Mouse (Mus musculus) thymus, postnatal 0 days (tissue): Measurements from ENCODE around the gene Nr1i3. TPM values are rescaled to one million over a fixed set of nuclear protein-coding genes. Genes with fewer than 3 reads are reported as not detected.
"Not testable (repeated sequence)": the region's sequence is repeated elsewhere in the genome, so short reads cannot be mapped to it uniquely, and the experiment has no call there.

Experiments
- DNase-seq: peaks from one replicate; pipeline ENCODE4 v3.0.0-alpha.2; 2015; ENCODE audit warnings: low spot score
- polyA plus RNA-seq: library from polyadenylated mRNA; unstranded; fragments of >200 nt; fragmentation: Nextera tagmentation; extraction: Ambion mirVana; gene quantifications from 2 replicates; pipeline ENCODE4 v1.2.1, GENCODE M21; 2015

Gene Nr1i3
- polyA plus RNA-seq, 1 experiment from 2014 or later = 0.17 TPM

DNA sequence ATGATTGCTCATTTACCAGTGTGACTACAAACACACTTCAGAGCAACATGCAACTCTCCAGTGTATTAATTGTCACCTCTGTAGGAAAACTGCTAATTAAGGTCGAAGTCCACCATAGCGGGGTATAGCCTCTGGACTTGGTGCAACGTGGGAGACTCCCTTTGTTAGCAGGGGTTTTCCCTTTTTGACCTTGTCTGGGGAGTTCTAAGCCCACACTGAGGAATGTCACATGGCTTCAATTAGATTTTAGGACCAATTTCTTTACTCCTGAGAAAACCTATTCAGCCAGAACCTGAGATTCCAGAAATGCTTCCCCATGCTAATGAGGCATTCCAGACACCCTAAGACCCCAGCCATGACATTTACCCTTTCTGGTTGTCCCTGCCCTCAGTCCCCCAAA lies 16.4 kb downstream of the Nr1i3 start:
- DNase-seq = no peak

DNA sequence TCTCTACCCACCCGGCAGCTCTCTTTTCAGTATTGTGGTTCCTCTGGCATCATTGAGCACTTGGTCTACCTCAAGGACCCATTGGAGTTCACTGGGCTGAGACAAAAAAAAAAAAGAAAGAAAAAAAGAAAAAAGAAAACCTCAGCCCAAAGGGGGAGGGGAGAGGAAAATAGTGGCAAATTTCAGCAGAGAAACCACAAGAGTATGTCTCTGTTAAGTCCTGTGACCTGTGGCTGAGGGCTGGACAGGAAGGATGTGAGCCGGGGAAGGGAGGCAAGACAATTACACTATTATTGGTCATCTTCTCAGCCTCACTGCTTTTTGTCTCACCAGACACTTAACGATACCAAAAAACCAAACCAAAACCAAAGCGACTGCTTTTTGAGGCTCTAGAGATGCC lies 18.1 kb downstream of the Nr1i3 start:
- no peak for DNase-seq

DNA sequence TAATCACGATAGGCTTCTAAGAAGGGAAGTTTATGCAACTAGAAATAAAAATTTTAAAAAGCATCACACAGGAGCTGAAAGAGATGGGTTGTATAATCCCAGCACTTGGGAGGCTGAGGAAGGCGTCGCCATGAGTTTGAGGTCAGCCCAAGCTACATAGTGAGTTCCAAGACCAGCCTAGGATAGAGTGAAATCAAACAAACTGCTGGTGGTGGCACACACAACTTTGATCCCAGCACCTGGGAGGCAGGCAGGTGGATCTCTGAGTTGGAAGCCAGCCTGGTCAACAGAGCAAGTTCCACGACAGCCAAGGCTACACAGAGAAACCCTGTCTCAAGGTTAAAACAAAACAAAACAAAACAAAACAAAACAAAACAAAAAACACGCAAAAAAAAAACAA lies 18.6 kb downstream of the Nr1i3 start:
- no peak for DNase-seq

DNA sequence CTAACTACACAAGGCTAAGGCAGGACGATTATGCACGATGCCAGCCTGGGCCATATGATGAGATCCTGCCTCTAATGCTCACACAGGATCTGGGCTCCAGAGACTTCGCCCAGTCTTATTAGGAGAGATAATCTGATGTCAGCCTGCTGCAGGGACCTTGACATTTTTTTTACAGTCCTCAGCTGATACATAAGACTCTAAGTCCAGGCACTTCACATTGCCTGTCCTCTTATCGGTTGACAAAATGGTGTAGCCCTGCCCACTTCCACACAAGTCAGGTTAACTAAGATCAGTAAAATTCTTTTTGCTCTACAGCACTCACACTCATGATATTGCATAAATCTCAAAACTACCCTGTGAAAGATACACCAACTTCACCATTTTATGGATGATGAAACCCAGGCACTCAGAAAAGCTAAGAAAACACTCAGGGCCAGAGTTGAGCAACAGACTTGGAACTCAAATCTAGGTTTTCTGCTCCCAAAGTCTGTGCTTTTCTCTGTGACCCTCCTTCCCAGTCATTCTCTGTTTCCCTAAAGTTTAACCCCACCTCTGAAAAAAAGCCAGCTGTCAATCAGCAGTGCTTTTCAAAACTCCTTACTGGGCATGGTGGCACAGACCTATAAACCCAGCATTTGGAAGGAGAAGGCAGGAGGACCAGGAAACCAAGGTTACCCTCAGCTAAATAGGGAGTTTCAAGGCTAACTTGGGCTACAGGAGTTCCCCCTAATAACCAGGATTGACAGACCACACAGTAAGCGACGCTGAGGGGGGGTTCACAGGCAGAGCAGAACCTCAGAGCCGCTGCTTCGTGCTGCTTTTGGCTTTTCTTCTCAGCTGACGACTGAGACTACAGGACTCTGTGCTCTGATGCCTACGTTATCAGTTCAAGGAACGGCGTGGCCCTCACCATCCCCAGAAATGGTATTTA lies 19.3 kb downstream of the Nr1i3 start:
- DNase-seq = no peak

DNA sequence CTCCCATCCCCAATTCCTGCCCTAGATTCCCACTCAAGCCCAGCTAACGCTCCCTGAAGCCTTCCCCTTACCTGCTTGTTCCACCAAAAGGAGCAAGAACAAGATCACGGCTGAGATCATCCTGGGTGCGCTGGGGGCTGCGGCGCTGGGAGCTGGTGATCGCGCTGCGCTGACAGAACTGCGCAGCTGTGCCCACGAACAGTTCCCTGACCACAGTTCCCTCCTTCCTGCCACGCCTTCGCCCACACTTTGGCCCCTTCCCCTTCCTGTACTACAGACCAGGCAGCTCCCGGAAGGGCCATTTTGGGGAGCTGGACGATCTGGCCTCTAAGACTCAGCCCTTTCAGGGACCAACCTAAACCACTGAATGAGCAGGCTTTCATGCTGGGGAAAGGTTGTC lies 20.4 kb downstream of the Nr1i3 start, which contains the start of gene Fcer1g:
Gene Fcer1g, minus strand, starts transcription at position 240 of the 400 bp plus-strand sequence.
- DNase-seq = peak; percentile 6

DNA sequence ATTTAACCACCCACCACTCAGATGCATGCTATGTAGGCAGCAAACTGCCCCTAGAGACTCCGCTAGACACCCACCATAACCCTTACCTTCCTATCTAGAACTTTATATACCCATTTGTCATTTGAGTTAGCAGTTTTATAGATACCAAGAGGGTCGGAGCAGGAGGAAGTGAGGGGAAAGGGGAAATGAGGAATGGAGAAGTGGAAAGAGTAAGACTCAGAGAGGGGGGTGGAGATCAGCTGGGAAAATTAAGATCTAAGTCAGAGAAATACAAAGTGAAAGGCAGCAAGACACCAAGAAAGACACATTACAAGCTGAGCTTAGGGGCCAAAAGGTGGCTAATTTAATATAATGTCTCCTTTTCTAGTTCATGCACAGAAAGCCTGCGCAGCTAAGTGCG lies 20.8 kb downstream of the Nr1i3 start:
- no peak for DNase-seq

DNA sequence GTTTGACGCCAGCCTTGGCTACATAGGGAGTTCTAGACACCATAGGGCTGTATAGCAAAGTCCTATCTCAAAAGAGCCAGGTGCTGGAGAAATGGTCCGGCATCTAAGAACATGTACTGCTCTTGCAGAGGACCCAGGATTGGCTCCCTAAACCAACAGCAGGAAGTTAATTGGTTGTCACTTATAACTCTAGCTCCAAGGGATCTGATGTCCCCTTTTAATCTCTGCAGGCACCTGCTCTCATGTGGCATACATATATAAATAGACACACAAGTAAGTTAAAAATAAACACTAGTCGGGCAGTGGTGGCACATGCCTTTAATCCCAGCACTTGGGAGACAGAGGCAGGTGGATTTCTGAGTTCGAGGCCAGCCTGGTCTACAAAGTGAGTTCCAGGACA lies 22.0 kb downstream of the Nr1i3 start:
- no peak for DNase-seq

DNA sequence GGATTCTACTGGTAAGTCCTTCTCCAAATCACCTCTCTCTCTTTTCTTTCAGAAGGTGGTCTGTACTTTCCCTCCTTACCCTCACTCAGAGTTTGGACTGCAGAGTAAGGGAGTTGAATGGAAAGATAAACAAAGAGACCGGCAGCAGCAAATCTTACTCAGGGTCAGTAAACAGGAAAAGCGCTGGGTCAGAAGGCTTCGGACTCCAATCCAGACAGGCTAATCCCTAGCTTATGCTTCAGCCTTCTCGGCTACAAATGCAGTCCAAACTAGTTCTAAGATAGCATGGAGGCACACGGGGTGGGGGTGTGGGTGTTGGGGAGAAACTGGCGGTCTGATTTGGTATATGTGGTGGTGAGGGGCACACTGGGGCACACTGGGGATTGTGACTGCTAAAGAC lies 23.7 kb downstream of the Nr1i3 start:
- DNase-seq = no peak

DNA sequence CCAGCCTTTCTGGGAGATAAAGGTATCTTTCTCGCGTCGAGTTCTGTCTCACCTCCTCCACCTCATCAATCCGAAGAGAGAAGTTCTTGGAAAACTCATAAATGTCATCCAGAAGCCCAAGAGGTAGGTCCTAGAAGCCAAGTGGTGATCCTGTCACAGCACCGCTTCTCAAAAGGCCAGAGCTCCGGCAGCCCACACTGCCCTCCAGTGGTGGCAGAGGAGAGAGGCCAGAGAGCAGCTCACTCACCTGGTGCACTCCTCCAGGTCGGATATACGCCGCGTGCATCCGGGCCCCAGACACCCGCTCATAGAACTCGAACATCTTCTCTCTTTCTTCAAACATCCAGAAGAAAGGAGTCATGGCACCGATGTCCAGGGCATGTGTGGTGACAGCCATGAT lies 24.7 kb downstream of the Nr1i3 start:
- DNase-seq = peak; percentile 60

DNA sequence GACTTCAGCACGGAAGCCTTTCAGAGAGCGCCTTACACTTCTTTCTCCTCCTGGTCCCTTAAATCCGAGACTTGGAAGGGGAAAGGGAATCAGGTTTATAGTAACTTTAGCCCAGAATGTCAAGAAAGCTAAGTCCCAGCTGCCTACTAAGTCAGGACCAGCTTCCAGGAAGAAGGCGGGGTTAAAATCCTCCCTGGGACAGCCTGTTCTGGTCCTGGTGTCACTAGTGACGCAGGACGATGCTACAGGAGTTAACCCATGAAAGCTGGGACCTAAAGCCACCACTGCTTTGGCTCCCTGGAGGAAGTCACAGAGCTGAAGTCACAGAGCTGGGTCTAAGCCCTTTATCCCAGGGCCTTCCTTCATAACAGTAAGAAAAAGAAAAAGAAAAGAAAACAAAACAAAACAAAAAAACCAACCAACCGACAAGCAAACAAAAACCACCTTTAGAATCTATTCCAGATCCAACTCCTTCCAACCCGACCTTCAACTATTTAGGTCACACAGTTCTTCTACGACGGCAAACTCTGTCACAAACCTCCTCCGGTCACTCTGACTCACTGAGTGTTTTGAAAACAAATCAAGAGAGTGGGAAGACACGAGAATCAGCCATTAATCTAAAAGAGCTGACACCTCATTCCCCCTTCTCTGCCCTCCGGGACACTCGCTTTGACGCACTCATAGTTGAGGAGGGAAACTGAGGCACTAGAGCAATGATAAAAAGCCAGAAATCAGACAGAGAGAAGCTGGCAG lies 26.4 kb downstream of the Nr1i3 start:
- no peak for DNase-seq

DNA sequence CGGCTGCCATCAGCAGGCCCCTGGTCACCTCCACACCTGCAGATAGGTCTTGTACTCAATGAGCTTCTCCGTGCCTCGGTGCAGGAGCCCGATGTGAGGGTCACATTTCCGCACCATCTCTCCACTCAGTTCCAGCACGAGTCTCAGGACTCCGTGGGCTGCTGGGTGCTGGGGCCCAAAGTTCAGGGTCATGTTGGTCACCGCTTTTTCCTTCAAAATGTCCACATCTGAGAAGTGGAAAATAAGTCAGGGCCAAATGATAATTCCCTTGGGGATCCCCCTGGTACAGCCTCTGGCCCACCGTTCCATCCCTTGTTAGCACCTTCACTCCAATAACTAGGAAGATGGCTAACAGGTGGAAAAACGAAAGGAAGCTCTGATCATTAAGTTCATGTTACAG lies 27.1 kb downstream of the Nr1i3 start:
- DNase-seq = no peak

DNA sequence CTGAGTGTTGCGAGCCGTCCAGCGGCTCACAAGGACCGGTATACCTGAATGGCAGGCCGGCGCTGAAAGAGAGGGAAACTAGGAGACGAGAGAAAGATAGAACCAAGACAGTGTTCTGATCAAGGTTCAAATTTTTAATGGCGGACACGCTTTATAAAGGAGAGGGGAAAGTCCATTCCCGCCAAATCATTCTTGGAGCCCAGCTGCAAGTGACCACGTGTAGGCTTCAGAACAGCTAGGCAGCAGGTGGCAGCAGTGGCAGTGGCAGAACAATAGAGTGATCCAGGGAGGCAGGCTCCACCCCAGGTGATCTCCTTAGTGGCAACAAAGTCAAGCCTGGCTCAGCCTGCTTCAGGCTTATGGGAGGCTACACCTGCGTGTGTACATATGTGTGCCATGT lies 28.2 kb downstream of the Nr1i3 start:
- not testable (repeated sequence) for DNase-seq

DNA sequence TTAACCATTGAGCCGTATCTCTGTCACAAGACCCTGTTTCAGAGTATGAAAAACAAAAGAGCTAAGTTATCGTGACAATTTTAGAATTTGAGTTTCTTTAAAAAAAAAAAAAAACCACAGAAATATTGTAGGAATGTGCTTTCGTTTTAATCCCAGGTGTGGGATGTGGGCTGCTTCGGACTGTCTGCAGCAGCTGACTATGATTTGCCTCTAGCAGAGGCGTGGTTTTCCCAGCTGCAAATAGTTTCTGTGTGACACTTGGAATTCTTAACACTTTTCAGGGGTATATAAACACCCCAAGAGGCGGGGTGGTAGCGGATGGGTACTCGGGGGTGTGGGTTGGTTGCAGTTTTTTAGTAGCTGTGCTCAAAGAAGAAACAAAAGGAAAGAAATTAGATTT lies 31.6 kb downstream of the Nr1i3 start:
- DNase-seq = no peak

DNA sequence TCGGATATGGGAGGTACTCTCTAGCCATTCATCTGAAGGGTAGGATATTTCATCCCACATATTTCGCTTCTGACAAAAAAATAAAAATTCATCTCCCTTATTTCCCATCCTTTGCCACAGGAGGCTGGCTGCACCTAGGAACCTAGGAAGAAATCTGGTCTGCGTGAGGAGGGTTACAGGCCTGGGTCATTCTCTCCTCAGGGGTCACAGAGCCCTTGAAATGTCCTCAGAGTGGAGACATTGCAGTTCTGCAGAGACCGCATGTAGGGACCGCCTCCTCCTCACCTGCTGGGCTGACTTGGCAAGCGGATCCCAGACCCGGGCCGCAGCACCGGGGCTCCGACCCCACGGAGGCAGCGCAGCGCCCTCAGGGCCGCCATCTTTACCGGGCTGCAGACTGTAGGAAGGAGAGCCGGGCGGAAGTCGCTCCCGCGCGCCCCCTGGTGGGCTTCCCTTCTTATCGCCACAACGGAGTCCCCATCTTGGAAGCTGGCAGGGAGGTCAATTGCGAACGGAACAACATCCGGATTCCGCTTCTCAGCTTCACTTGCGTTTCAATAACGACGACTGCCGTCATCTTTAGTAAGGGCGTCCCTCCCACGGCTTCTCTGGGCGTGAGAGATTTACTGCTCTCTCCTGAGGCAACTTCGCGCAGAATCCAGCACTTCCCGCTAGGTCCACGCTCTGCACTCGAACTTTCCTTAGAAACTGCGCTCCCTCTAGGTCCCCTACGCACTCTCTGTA lies 33.1 kb downstream of the Nr1i3 start:
- peak; percentile 98 for DNase-seq

DNA sequence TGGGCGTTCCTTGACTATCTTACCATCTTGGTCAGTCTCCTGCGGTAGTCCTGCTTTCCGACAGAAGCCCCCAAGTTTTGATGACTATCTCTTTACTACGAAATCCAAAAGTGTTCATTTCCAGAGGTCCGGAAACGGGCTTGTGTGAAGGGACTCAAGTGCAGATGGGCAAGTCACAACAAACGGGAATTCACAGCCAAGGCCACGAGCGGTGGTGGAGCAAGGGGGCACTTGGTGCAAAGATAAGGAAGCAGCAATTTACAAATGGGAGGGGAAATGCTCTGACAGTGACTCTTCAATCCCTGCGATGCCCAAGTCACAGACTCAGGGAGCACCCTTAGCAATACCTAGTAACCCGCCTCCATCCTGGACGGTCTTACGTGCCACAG lies 33.7 kb downstream of the Nr1i3 start:
- DNase-seq = no peak

DNA sequence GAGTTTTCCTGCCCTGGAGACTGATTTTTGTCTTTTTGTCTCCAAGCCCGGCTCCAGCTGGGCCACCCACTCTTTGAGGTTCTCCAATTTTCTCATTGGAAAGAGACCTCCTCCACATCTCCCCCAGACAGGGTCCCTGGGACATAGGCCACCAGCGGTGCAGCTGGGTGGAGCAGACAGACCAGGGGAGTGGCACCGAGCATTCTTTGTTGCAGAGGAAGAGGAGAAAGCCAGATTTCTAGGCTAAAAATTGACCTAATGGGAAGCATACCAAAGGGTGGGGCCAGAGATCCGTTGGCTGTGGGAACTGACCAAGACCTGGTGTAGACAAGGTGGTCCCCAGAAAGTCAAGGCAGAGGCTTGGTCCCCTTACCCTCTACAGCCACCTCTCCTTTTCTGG lies 34.1 kb downstream of the Nr1i3 start:
- DNase-seq = no peak

DNA sequence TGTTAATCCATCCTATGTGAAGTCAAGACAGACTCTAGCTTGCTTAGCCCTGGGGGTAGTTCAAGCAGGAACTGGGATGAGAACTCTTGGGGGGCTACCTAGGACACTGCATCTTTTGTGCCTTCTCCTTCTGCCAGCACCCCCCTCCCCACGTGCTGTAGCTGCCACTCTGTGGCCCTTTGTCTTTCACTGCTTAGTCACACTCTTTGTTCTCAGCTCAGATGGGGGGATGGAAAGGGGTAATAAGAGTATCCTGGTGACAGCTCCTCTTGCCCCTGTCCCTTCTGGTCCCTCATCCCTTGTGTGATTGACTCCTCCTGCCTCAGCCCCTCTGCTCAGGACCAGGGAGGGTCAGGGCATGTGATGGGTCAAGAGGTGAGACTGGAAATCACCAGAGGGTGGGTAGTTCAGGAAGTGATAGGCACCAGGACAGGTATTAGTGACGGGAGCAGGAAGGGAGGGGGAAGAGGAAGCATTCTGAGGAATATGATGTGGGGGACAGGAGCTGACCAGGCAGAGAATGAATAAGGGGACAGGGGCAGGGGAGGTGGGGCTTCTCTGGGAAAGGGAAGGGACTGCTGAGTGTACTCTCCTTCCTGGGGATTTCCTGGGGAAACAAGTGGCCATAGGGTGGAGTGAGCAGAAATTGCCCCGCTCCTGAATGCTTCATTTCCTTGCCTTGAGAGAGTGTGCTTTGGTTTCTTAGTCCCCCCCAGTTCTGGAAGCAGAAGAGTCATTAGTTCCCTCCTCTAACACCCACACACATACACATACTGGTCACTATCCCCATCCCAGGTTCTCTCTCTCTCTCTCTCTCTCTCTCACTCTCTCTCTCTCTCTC lies 34.8 kb downstream of the Nr1i3 start:
- DNase-seq = no peak

DNA sequence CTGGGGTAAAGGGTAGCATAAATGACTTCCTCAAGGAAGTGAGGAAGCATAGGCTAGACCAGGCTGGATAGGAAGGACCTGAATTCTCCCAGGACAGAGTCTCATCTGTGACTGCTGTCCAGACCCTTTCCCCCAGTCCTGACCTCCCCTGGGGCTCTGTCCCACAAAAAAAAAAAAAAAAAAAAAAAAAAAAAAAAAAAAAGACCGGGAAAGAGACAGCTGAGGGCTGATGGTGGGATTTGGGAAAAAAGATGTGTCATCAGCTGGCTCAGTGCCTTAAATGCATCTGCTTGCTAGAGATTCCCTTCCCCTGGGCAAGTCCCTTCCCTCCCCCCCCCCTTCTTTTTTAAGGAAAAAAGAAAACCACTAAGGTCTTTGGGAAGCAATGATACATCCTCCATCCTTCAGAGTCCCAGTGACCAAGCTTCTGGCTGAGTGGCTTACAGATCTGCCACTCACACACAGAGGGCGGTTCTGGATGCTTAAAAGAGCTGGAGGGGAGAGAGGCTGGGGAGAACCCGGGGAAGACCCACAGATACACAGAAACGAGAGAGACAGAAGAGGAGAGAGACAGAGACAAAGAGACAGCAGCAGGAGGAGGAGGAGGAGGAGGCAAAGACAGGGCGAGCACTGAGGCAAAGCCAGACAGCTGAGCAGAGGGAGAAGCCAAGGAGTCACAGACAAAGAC lies 36.3 kb downstream of the Nr1i3 start, which contains the start of gene Adamts4:
Gene Adamts4, plus strand, starts transcription at position 509 of the 688 bp plus-strand sequence.
- no peak for DNase-seq

DNA sequence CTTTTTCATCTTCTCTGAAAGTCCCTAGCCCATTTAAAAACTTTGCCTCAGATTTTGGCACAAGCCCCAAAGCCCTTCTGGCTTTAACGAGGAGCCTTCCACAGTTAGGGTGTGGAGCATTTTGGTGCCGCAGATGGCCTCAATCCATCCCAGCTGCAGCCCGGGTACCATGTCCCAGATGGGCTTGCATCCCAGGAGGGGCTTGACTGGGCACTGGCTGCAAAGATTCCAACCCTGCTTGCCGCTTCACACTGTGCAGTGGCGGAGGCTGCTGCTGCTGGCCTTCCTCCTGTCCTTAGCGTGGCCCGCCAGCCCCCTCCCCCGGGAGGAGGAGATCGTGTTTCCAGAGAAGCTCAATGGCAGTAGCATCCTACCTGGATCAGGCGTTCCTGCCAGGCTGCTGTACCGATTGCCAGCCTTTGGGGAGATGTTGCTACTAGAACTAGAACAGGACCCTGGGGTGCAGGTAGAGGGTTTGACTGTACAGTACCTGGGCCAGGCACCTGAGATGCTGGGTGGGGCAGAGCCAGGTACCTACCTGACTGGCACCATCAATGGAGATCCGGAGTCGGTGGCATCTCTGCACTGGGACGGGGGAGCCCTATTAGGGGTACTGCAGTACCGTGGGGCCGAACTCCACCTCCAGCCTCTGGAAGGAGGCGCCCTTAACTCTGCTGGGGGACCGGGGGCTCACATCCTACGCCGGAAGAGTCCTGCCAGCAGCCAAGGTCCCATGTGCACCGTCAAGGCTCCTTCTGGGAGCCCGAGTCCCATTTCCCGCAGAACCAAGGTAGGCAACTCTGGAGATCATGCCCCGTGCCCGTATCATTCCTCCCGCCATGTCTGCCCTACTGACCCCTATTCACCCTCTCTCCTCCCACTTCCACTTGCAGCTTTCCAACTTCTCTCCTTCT lies 37.2 kb downstream of the Nr1i3 start, which contains the start of gene Ndufs2:
Gene Ndufs2, minus strand, starts transcription at position 709 of the 914 bp plus-strand sequence.
- DNase-seq = no peak
